Mouse (Mus musculus): ENCODE data around the gene Lrrc1.
A peak's percentile ranks its signal among the peaks of the same experiment; 100 is the strongest.
"Not testable (repeated sequence)": the region's sequence is repeated elsewhere in the genome, so short reads cannot be mapped to it uniquely, and the experiment has no call there.

The Lrrc1 gene

GRCm38 (mm10) chr9:77544354-77545067, at the start of gene Lrrc1:
Gene Lrrc1, minus strand, starts transcription at chr9:77544870.
- DNase-seq: peak; percentile 88

GRCm38 (mm10) chr9:77592423-77592822, 47.8 kb upstream of the Lrrc1 start:
- no peak for DNase-seq

- DNase-seq: no peak
These were observed 44.8 kb upstream of the Lrrc1 start for GRCm38 (mm10) chr9:77589496-77589895.

- no peak for DNase-seq
These were observed 42.9 kb upstream of the Lrrc1 start for GRCm38 (mm10) chr9:77587616-77588015.

GRCm38 (mm10) chr9:77586806-77587591, 42.3 kb upstream of the Lrrc1 start:
- no peak for DNase-seq

- DNase-seq: peak; percentile 18
These were observed 40.1 kb upstream of the Lrrc1 start for GRCm38 (mm10) chr9:77584746-77585145.

- DNase-seq: no peak
These were observed 38.6 kb upstream of the Lrrc1 start for GRCm38 (mm10) chr9:77583302-77583701.

GRCm38 (mm10) chr9:77579827-77580226, 35.2 kb upstream of the Lrrc1 start:
- DNase-seq: no peak

GRCm38 (mm10) chr9:77577931-77578330, 33.3 kb upstream of the Lrrc1 start:
- no peak for DNase-seq

GRCm38 (mm10) chr9:77577409-77577808, 32.7 kb upstream of the Lrrc1 start:
- no peak for DNase-seq

- no peak for DNase-seq
These were observed 31.6 kb upstream of the Lrrc1 start for GRCm38 (mm10) chr9:77576320-77576719.

GRCm38 (mm10) chr9:77574996-77575395, 30.3 kb upstream of the Lrrc1 start:
- DNase-seq: not testable (repeated sequence)

GRCm38 (mm10) chr9:77571851-77572250, 27.2 kb upstream of the Lrrc1 start:
- DNase-seq: no peak

- no peak for DNase-seq
These were observed 24.3 kb upstream of the Lrrc1 start for GRCm38 (mm10) chr9:77568789-77569506.

- no peak for DNase-seq
These were observed 17.2 kb upstream of the Lrrc1 start for GRCm38 (mm10) chr9:77561827-77562226.

GRCm38 (mm10) chr9:77557963-77558362, 13.3 kb upstream of the Lrrc1 start:
- no peak for DNase-seq

GRCm38 (mm10) chr9:77557181-77557580, 12.5 kb upstream of the Lrrc1 start:
- DNase-seq: no peak

- no peak for DNase-seq
These were observed 11.8 kb upstream of the Lrrc1 start for GRCm38 (mm10) chr9:77556435-77556834.

- no peak for DNase-seq
These were observed 8.8 kb upstream of the Lrrc1 start for GRCm38 (mm10) chr9:77553465-77553864.

- DNase-seq: no peak
These were observed 6.4 kb upstream of the Lrrc1 start for GRCm38 (mm10) chr9:77551036-77551512.

- DNase-seq: no peak
These were observed 1.3 kb upstream of the Lrrc1 start for GRCm38 (mm10) chr9:77546010-77546409.

GRCm38 (mm10) chr9:77545068-77545421, 375 bp upstream of the Lrrc1 start:
- no peak for DNase-seq

All from right cerebral cortex, adult 18-20 months (tissue).